Mouse (Mus musculus): ENCODE measurements at regions not wholly inside any gene's neighbourhood (a gene's known extent, or its start where the extent isn't known, plus 50 kb on each side); places are given as distances from the start of the nearest gene placed in this dataset.

- no peak for ATAC-seq (ENCODE audit: low FRiP score, low read depth)
- H3K9me3 ChIP-seq (ENCODE audit: control insufficient read depth, low read length), result no peaks in the 10 kb centered on the region
- no peak for DNase-seq (ENCODE audit: low spot score)
- H3K27ac ChIP-seq (replicated peaks; ENCODE audit: low read depth, low read length), result no peak overlapping the region
- TF ChIP-seq POLR2A (IDR thresholded peaks at IDR 0.05; ENCODE audit: borderline replicate concordance, extremely low read depth, insufficient read depth, insufficient read length), result no peak
- H3K4me2 ChIP-seq (replicated peaks; ENCODE audit: low read depth, low read length, severe bottlenecking), result no peak overlapping the region
- no peak overlapping the region for H3K4me3 ChIP-seq (replicated peaks; ENCODE audit: low read length)
- no peak overlapping the region for H3K9ac ChIP-seq (ENCODE audit: low read depth, low read length, severe bottlenecking)
- no peaks in the 10 kb centered on the region for H3K27me3 ChIP-seq (ENCODE audit: control insufficient read depth, insufficient read depth, low read length)
- H3K36me3 ChIP-seq (ENCODE audit: control insufficient read depth, insufficient read depth, low read length), result no peaks in the 10 kb centered on the region
- 82% methylated on average over 3 of the region's 3 CpGs for WGBS
- no peaks in the 10 kb centered on the region for H3K4me1 ChIP-seq (ENCODE audit: control insufficient read depth, insufficient read depth, low read length)
Observed at GRCm38 (mm10) chr2:33974031-33974430, 86.3 kb upstream of the Mvb12b start.

- Histone ChIP-seq H3K9ac (ENCODE audit: low read depth, low read length, severe bottlenecking) (no peak overlapping the region), H3K27me3 (ENCODE audit: control insufficient read depth, insufficient read depth, low read length) (no peaks in the 10 kb centered on the region), H3K36me3 (ENCODE audit: control insufficient read depth, insufficient read depth, low read length) (no peaks in the 10 kb centered on the region), H3K27ac (replicated peaks; ENCODE audit: low read depth, low read length) (no peak overlapping the region), H3K4me1 (ENCODE audit: control insufficient read depth, insufficient read depth, low read length) (no peaks in the 10 kb centered on the region), H3K4me2 (replicated peaks; ENCODE audit: low read depth, low read length, severe bottlenecking) (no peak overlapping the region), H3K4me3 (replicated peaks; ENCODE audit: low read length) (no peak overlapping the region), H3K9me3 (ENCODE audit: control insufficient read depth, low read length) (no peaks in the 10 kb centered on the region)
- 71% methylated on average over 4 of the region's 4 CpGs for WGBS
- no peak for TF ChIP-seq POLR2A (IDR thresholded peaks at IDR 0.05; ENCODE audit: borderline replicate concordance, extremely low read depth, insufficient read depth, insufficient read length)
- peak; percentile 72 for DNase-seq (ENCODE audit: low spot score)
- peak; percentile 86 for ATAC-seq (ENCODE audit: low FRiP score, low read depth)
Observed at GRCm38 (mm10) chr2:33973213-33973834, 85.6 kb upstream of the Mvb12b start.

- Histone ChIP-seq H3K4me3 (replicated peaks; ENCODE audit: low read length) (peak overlapping the region; percentile 17; the same call in 1 of the 2 replicates), H3K27me3 (ENCODE audit: control insufficient read depth, insufficient read depth, low read length) (no peaks in the 10 kb centered on the region), H3K9me3 (ENCODE audit: control insufficient read depth, low read length) (no peaks in the 10 kb centered on the region), H3K36me3 (ENCODE audit: control insufficient read depth, insufficient read depth, low read length) (no peaks in the 10 kb centered on the region), H3K9ac (ENCODE audit: low read depth, low read length, severe bottlenecking) (0 out of 2 replicates have a peak overlapping the region, but pooled peaks have one; percentile 22), H3K27ac (replicated peaks; ENCODE audit: low read depth, low read length) (no peak overlapping the region), H3K4me1 (ENCODE audit: control insufficient read depth, insufficient read depth, low read length) (peaks cover 13% of the 10 kb centered on the region), H3K4me2 (replicated peaks; ENCODE audit: low read depth, low read length, severe bottlenecking) (peak overlapping the region; percentile 41)
- ATAC-seq (ENCODE audit: low FRiP score, low read depth), result no peak
- WGBS, result 41% methylated on average over 7 of the region's 7 CpGs
- TF ChIP-seq POLR2A (IDR thresholded peaks at IDR 0.05; ENCODE audit: borderline replicate concordance, extremely low read depth, insufficient read depth, insufficient read length), result no peak
- peak; percentile 19 for DNase-seq (ENCODE audit: low spot score)
Observed at GRCm38 (mm10) chr2:33966984-33967421, 79.3 kb upstream of the Mvb12b start.

GRCm38 (mm10) chr2:33966389-33966983 is 78.7 kb upstream of the Mvb12b start:
- 19% methylated on average over 34 of the region's 35 CpGs for WGBS
- H3K27ac ChIP-seq (replicated peaks; ENCODE audit: low read depth, low read length), result no peak overlapping the region
- H3K9ac ChIP-seq (ENCODE audit: low read depth, low read length, severe bottlenecking), result peak overlapping the region; percentile 22; the same call in 1 of the 2 replicates
- no peaks in the 10 kb centered on the region for H3K27me3 ChIP-seq (ENCODE audit: control insufficient read depth, insufficient read depth, low read length)
- H3K4me2 ChIP-seq (replicated peaks; ENCODE audit: low read depth, low read length, severe bottlenecking), result peak overlapping the region; percentile 41
- ATAC-seq (ENCODE audit: low FRiP score, low read depth) (no peak), DNase-seq (ENCODE audit: low spot score) (no peak)
- H3K4me1 ChIP-seq (ENCODE audit: control insufficient read depth, insufficient read depth, low read length), result peaks cover 13% of the 10 kb centered on the region
- H3K9me3 ChIP-seq (ENCODE audit: control insufficient read depth, low read length), result no peaks in the 10 kb centered on the region
- peak overlapping the region; percentile 17; the same call in 1 of the 2 replicates for H3K4me3 ChIP-seq (replicated peaks; ENCODE audit: low read length)
- no peak for TF ChIP-seq POLR2A (IDR thresholded peaks at IDR 0.05; ENCODE audit: borderline replicate concordance, extremely low read depth, insufficient read depth, insufficient read length)
- no peaks in the 10 kb centered on the region for H3K36me3 ChIP-seq (ENCODE audit: control insufficient read depth, insufficient read depth, low read length)

- no peaks in the 10 kb centered on the region for H3K9me3 ChIP-seq (ENCODE audit: control insufficient read depth, low read length)
- no peak overlapping the region for H3K9ac ChIP-seq (ENCODE audit: low read depth, low read length, severe bottlenecking)
- H3K27me3 ChIP-seq (ENCODE audit: control insufficient read depth, insufficient read depth, low read length), result no peaks in the 10 kb centered on the region
- no peak overlapping the region for H3K27ac ChIP-seq (replicated peaks; ENCODE audit: low read depth, low read length)
- H3K4me3 ChIP-seq (replicated peaks; ENCODE audit: low read length), result no peak overlapping the region
- H3K4me1 ChIP-seq (ENCODE audit: control insufficient read depth, insufficient read depth, low read length), result peaks cover 13% of the 10 kb centered on the region
- H3K36me3 ChIP-seq (ENCODE audit: control insufficient read depth, insufficient read depth, low read length), result no peaks in the 10 kb centered on the region
- H3K4me2 ChIP-seq (replicated peaks; ENCODE audit: low read depth, low read length, severe bottlenecking), result no peak overlapping the region
- ATAC-seq (ENCODE audit: low FRiP score, low read depth), result no peak
- WGBS, result 87% methylated on average over 5 of the region's 5 CpGs
- DNase-seq (ENCODE audit: low spot score), result no peak
- no peak for TF ChIP-seq POLR2A (IDR thresholded peaks at IDR 0.05; ENCODE audit: borderline replicate concordance, extremely low read depth, insufficient read depth, insufficient read length)
Observed at GRCm38 (mm10) chr2:33964096-33964495, 76.3 kb upstream of the Mvb12b start.
